Mouse (Mus musculus) urinary bladder, postnatal 36 days (tissue): ENCODE results near the gene Atp13a3.
A peak's percentile ranks its signal among the peaks of the same experiment; 100 is the strongest.
"Not testable (repeated sequence)": the region's sequence is repeated elsewhere in the genome, so short reads cannot be mapped to it uniquely, and the experiment has no call there.

Experiments used
- DNase-seq, 2 experiments: peaks; one replicate each; pipeline ENCODE4 v3.0.0; 2022; ENCODE audit warnings: low spot score in 2 of 2, mixed read lengths in 1 of 2

The Atp13a3 gene

GRCm38 (mm10) chr16:30412680-30413079, 6.9 kb upstream of the Atp13a3 start:
- no peak for DNase-seq

GRCm38 (mm10) chr16:30410914-30411313, 5.1 kb upstream of the Atp13a3 start:
- DNase-seq, result no peak

- no peak for DNase-seq
These were observed 1.7 kb upstream of the Atp13a3 start for GRCm38 (mm10) chr16:30407513-30407912.

GRCm38 (mm10) chr16:30403528-30403927, 2.2 kb downstream of the Atp13a3 start:
- DNase-seq, result no peak

- peak; percentile 36 to 68 for DNase-seq
These were observed 8.4 kb downstream of the Atp13a3 start for GRCm38 (mm10) chr16:30397127-30398057.

GRCm38 (mm10) chr16:30395136-30395535, 10.6 kb downstream of the Atp13a3 start:
- no peak for DNase-seq

- DNase-seq, result peak in 1 of 2 experiments; percentile 19
These were observed 15.0 kb downstream of the Atp13a3 start for GRCm38 (mm10) chr16:30390650-30391340.

GRCm38 (mm10) chr16:30389831-30390649, 15.7 kb downstream of the Atp13a3 start:
- no peak for DNase-seq

- DNase-seq, result peak; percentile 17 to 35
These were observed 16.5 kb downstream of the Atp13a3 start for GRCm38 (mm10) chr16:30389210-30389684.

- peak; percentile 84 to 90 for DNase-seq
These were observed 17.1 kb downstream of the Atp13a3 start for GRCm38 (mm10) chr16:30388522-30389209.

GRCm38 (mm10) chr16:30387871-30388460, 17.8 kb downstream of the Atp13a3 start:
- DNase-seq, result peak in 1 of 2 experiments; percentile 29

GRCm38 (mm10) chr16:30386911-30387439, 18.8 kb downstream of the Atp13a3 start:
- DNase-seq, result no peak

- no peak for DNase-seq
These were observed 20.2 kb downstream of the Atp13a3 start for GRCm38 (mm10) chr16:30385531-30385930.

- DNase-seq, result no peak
These were observed 29.5 kb downstream of the Atp13a3 start for GRCm38 (mm10) chr16:30376237-30376636.

- DNase-seq, result no peak
These were observed 30.8 kb downstream of the Atp13a3 start for GRCm38 (mm10) chr16:30374927-30375326.

- no peak for DNase-seq
These were observed 31.5 kb downstream of the Atp13a3 start for GRCm38 (mm10) chr16:30374266-30374665.

GRCm38 (mm10) chr16:30373286-30373685, 32.5 kb downstream of the Atp13a3 start:
- DNase-seq, result not testable (repeated sequence)

GRCm38 (mm10) chr16:30367395-30367794, 38.4 kb downstream of the Atp13a3 start:
- DNase-seq, result no peak

- no peak for DNase-seq
These were observed 41.2 kb downstream of the Atp13a3 start for GRCm38 (mm10) chr16:30364604-30365003.

GRCm38 (mm10) chr16:30362528-30362927, 43.2 kb downstream of the Atp13a3 start:
- DNase-seq, result no peak
